Mouse (Mus musculus): ENCODE measurements around the gene Schip1. TPM values are rescaled to one million over a fixed set of nuclear protein-coding genes. Genes with fewer than 3 reads are reported as not detected.

Gene Schip1
- total and polyA plus RNA-seq, 2 experiments from 2014 or later = 114 to 192 TPM

DNA sequence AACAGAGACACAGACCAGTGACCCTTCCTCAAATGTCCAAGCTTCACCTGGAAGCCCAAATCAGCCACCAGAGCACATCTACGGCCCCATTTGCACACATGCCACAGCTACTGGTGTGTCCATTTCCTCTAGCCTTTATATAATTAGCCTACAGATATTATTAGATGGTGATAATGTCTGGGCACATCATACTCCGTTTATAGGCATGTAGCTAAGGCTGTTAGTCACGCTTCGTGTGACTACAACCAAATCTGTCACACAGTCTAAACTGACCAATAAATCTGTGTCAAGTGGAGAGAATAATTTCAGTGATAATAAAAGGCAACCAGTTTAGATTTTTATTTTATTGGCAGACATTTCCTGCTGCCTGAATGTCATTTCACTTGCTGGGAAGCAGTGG, 338.7 kb downstream of the Schip1 start:
- no peak overlapping the region for H3K27ac ChIP-seq (ENCODE audit: low read depth, low read length)
- H3K9me3 ChIP-seq (ENCODE audit: low read length) = no peaks in the 10 kb centered on the region
- no peak for TF ChIP-seq CTCF (IDR thresholded peaks at IDR 0.05; ENCODE audit: low read depth)
- WGBS = 82% methylated on average over 4 of the region's 4 CpGs
- H3K36me3 ChIP-seq (ENCODE audit: insufficient read depth) = no peaks in the 10 kb centered on the region
- DNase-seq = no peak
- H3K27me3 ChIP-seq (ENCODE audit: insufficient read depth, low read length) = no peaks in the 10 kb centered on the region
- H3K4me2 ChIP-seq (ENCODE audit: low read depth) = no peak overlapping the region
- no peak overlapping the region for H3K9ac ChIP-seq
- no peak overlapping the region for H3K4me3 ChIP-seq (ENCODE audit: low read depth, low read length)
- no peaks in the 10 kb centered on the region for H3K4me1 ChIP-seq (ENCODE audit: insufficient read depth)
- ATAC-seq = no peak

DNA sequence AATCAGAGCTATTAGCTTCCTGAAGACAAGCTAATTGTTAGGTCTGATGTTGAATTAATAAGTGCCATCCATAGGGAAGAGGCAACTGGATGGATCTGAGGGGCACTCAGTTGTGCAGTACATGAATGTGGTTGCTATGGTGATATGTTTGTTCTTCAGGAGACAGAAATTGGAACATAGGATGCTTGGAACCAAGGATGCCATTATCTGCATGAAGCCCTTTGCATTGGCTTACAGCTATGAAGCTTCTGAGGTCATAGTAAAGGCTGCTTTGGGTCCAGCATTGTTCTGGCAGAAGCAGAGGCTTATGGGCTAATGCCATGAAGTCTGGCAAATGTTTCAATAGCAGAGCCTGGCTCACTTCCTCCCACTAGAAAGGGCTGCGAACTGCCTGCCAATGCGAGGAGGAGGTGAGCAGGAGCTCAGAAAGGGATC, 339.2 kb downstream of the Schip1 start:
- no peak overlapping the region for H3K27ac ChIP-seq (ENCODE audit: low read depth, low read length)
- H3K4me1 ChIP-seq (ENCODE audit: insufficient read depth) = no peaks in the 10 kb centered on the region
- H3K9ac ChIP-seq = no peak overlapping the region
- DNase-seq (peak; percentile 51), ATAC-seq (peak; percentile 72)
- H3K4me2 ChIP-seq (ENCODE audit: low read depth) = no peak overlapping the region
- no peaks in the 10 kb centered on the region for H3K27me3 ChIP-seq (ENCODE audit: insufficient read depth, low read length)
- TF ChIP-seq CTCF (IDR thresholded peaks at IDR 0.05; ENCODE audit: low read depth) = no peak
- H3K36me3 ChIP-seq (ENCODE audit: insufficient read depth) = no peaks in the 10 kb centered on the region
- no peaks in the 10 kb centered on the region for H3K9me3 ChIP-seq (ENCODE audit: low read length)
- H3K4me3 ChIP-seq (ENCODE audit: low read depth, low read length) = no peak overlapping the region
- 60% methylated on average over 2 of the region's 2 CpGs for WGBS

DNA sequence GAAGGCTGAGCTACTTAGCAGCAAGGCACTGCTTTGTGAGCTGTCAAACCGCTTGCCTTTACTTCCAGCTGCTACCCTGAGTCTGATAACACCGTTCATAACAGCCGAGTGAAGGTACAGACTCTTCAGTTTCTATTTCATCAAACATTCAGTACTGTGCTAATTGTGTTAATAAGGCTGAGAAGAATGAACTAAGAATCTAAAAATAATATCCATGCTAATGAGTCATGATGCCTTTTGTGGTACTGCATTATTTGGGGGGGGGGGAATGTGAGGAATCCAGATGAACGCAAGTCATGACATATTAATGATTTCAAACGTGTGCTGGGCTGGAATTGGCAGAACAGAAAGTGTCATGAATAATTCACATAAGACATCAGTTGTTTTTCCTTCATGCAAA, 341.1 kb downstream of the Schip1 start:
- Histone ChIP-seq H3K27me3 (ENCODE audit: insufficient read depth, low read length) (no peaks in the 10 kb centered on the region), H3K4me3 (ENCODE audit: low read depth, low read length) (no peak overlapping the region), H3K9me3 (ENCODE audit: low read length) (no peaks in the 10 kb centered on the region), H3K4me1 (ENCODE audit: insufficient read depth) (no peaks in the 10 kb centered on the region), H3K9ac (no peak overlapping the region), H3K36me3 (ENCODE audit: insufficient read depth) (no peaks in the 10 kb centered on the region), H3K27ac (ENCODE audit: low read depth, low read length) (no peak overlapping the region), H3K4me2 (ENCODE audit: low read depth) (no peak overlapping the region)
- DNase-seq = no peak
- no peak for TF ChIP-seq CTCF (IDR thresholded peaks at IDR 0.05; ENCODE audit: low read depth)
- 37% methylated on average over 5 of the region's 5 CpGs for WGBS
- peak; percentile 74; the same call in 1 of the 2 replicates for ATAC-seq

DNA sequence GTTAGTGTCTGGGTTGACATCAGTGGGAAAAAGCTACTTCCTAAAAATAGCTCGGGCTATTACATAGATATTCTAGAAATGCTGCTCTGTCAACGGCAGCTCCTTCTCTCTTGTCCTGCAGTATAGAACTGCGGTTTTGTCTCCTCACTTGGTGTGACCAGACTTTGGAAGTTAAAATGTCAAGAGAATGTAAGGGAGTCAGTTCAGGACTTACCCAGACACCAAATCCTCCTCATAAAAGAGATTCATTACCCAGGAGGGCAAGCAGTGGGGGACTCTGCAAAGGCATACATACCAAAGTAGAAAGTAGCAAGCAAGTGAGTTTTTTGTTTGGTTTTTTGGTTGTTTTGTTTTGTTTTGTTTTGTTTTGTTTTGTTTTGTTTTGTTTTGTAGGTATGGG, 347.7 kb downstream of the Schip1 start:
- H3K4me3 ChIP-seq (ENCODE audit: low read depth, low read length) = no peak overlapping the region
- no peak overlapping the region for H3K9ac ChIP-seq
- ATAC-seq (no peak), DNase-seq (no peak)
- H3K27ac ChIP-seq (ENCODE audit: low read depth, low read length) = no peak overlapping the region
- no peaks in the 10 kb centered on the region for H3K4me1 ChIP-seq (ENCODE audit: insufficient read depth)
- H3K36me3 ChIP-seq (ENCODE audit: insufficient read depth) = no peaks in the 10 kb centered on the region
- no peak for TF ChIP-seq CTCF (IDR thresholded peaks at IDR 0.05; ENCODE audit: low read depth)
- no peaks in the 10 kb centered on the region for H3K9me3 ChIP-seq (ENCODE audit: low read length)
- no peaks in the 10 kb centered on the region for H3K27me3 ChIP-seq (ENCODE audit: insufficient read depth, low read length)
- H3K4me2 ChIP-seq (ENCODE audit: low read depth) = no peak overlapping the region
- WGBS = 83% methylated on average over 3 of the region's 3 CpGs

DNA sequence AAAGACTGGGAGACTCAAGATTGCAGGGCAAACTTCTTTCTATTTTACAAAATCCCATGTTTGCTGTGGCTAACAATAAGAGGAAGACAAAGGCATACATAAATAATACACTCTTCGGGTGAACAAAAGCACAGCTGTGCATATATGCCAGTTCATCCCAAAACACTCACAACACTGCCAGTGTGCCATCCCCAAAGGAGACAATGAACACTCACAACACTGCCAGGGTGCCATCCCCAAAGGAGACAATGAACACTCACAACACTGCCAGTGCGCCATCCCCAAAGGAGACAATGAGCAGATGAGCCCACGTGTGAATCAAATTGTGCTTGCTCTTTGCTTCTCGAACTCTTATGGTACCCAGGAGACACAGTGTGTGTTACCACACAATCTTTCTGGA, 355.2 kb downstream of the Schip1 start:
- H3K4me3 ChIP-seq (ENCODE audit: low read depth, low read length) = no peak overlapping the region
- no peak overlapping the region for H3K27ac ChIP-seq (ENCODE audit: low read depth, low read length)
- H3K4me2 ChIP-seq (ENCODE audit: low read depth) = no peak overlapping the region
- no peak overlapping the region for H3K9ac ChIP-seq
- WGBS = 83% methylated on average over 4 of the region's 4 CpGs
- TF ChIP-seq CTCF (IDR thresholded peaks at IDR 0.05; ENCODE audit: low read depth) = no peak
- no peaks in the 10 kb centered on the region for H3K36me3 ChIP-seq (ENCODE audit: insufficient read depth)
- no peaks in the 10 kb centered on the region for H3K9me3 ChIP-seq (ENCODE audit: low read length)
- H3K4me1 ChIP-seq (ENCODE audit: insufficient read depth) = no peaks in the 10 kb centered on the region
- ATAC-seq = no peak
- no peaks in the 10 kb centered on the region for H3K27me3 ChIP-seq (ENCODE audit: insufficient read depth, low read length)
- DNase-seq = no peak

DNA sequence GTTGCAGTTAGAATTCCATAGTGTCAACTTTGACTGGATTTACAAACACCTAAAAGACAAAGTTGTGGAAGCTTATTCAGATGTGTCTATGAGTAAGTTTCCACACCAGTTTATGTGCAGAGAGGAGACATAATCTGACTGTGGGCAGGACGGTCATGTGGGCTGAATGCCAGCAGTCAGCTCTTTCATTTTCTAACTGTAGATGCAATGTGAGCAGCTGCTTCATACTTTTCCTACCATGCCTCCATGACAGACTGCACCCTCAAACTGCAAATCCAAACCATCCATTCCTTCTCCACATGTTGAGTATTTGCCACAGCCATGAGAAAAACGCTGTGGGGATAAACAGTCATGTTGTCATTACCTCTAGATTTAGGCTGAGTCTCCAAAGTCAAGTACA, 356.3 kb downstream of the Schip1 start:
- no peaks in the 10 kb centered on the region for H3K9me3 ChIP-seq (ENCODE audit: low read length)
- TF ChIP-seq CTCF (IDR thresholded peaks at IDR 0.05; ENCODE audit: low read depth) = no peak
- H3K4me3 ChIP-seq (ENCODE audit: low read depth, low read length) = no peak overlapping the region
- no peak for ATAC-seq
- no peak overlapping the region for H3K4me2 ChIP-seq (ENCODE audit: low read depth)
- DNase-seq = no peak
- H3K27me3 ChIP-seq (ENCODE audit: insufficient read depth, low read length) = no peaks in the 10 kb centered on the region
- H3K36me3 ChIP-seq (ENCODE audit: insufficient read depth) = no peaks in the 10 kb centered on the region
- WGBS = 78% methylated on average over 2 of the region's 2 CpGs
- H3K27ac ChIP-seq (ENCODE audit: low read depth, low read length) = no peak overlapping the region
- H3K9ac ChIP-seq = no peak overlapping the region
- H3K4me1 ChIP-seq (ENCODE audit: insufficient read depth) = no peaks in the 10 kb centered on the region

DNA sequence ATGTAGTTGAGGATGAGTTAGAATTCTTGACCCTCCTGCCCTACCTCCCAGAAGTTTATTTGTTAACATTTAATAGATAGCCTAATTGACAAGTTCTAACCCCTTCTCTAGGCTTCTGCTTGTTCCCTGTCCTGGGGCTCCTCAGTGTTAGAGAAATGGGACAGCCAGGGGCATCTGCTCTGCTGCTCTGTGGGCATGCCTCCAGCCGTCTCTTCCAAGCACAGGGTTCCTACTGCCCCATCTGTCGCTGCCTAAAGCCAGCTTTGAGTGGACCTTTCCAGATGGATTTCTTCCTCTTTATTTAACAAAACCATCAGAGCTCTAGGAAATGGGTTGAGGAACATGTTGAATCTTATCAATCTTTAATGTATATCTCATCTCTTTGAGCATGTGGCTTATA, 357.2 kb downstream of the Schip1 start:
- no peaks in the 10 kb centered on the region for H3K27me3 ChIP-seq (ENCODE audit: insufficient read depth, low read length)
- H3K27ac ChIP-seq (ENCODE audit: low read depth, low read length) = no peak overlapping the region
- no peak overlapping the region for H3K4me2 ChIP-seq (ENCODE audit: low read depth)
- no peaks in the 10 kb centered on the region for H3K4me1 ChIP-seq (ENCODE audit: insufficient read depth)
- no peaks in the 10 kb centered on the region for H3K9me3 ChIP-seq (ENCODE audit: low read length)
- DNase-seq (no peak), ATAC-seq (no peak)
- H3K4me3 ChIP-seq (ENCODE audit: low read depth, low read length) = no peak overlapping the region
- no peak for TF ChIP-seq CTCF (IDR thresholded peaks at IDR 0.05; ENCODE audit: low read depth)
- no peaks in the 10 kb centered on the region for H3K36me3 ChIP-seq (ENCODE audit: insufficient read depth)
- no peak overlapping the region for H3K9ac ChIP-seq
- 62% methylated on average over 2 of the region's 2 CpGs for WGBS

DNA sequence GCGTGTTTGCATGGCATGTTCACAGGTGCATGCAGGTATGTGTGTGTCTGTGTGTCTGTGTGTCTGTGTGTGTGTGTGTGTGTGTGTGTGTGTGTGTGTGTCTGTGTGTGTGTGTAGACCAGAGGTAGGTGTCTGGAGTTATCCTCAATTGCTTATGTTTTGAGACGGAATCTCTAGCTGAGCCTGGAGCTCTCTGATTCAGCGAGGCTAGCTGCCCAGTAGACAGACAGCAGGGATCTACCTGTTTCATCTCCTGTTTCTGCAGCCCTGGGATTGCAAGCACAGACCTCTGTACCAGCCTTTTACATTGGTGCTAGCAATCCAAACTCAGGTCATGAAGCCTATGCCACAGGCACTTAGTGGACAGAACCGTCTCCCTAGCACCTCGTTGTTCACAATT, 363.5 kb downstream of the Schip1 start:
- no peaks in the 10 kb centered on the region for H3K9me3 ChIP-seq (ENCODE audit: low read length)

More for the DNA sequence above, 363.5 kb downstream of the Schip1 start:
- 93% methylated on average over 5 of the region's 5 CpGs for WGBS
- DNase-seq (no peak), ATAC-seq (no peak)
- no peak overlapping the region for H3K9ac ChIP-seq
- TF ChIP-seq CTCF (IDR thresholded peaks at IDR 0.05; ENCODE audit: low read depth) = no peak
- no peak overlapping the region for H3K4me3 ChIP-seq (ENCODE audit: low read depth, low read length)
- H3K36me3 ChIP-seq (ENCODE audit: insufficient read depth) = no peaks in the 10 kb centered on the region
- H3K4me1 ChIP-seq (ENCODE audit: insufficient read depth) = no peaks in the 10 kb centered on the region
- H3K27me3 ChIP-seq (ENCODE audit: insufficient read depth, low read length) = no peaks in the 10 kb centered on the region
- no peak overlapping the region for H3K4me2 ChIP-seq (ENCODE audit: low read depth)
- H3K27ac ChIP-seq (ENCODE audit: low read depth, low read length) = no peak overlapping the region
